Mouse (Mus musculus) liver, adult 2 months (tissue): ENCODE results near the gene Abcf3.

ENCODE experiments used
- CTCF ChIP-seq: fragments of 200-500 bp; IDR thresholded peaks from 2 replicates; pipeline ENCODE4 v1.5.1; 2011; ENCODE audit warnings: low read depth, low read length, control low read depth
- POLR2A ChIP-seq: fragments of 200-500 bp; IDR thresholded peaks from 2 replicates; pipeline ENCODE4 v1.6.1; 2011; ENCODE audit warnings: low read length, control low read depth; ENCODE audit not compliant: insufficient read depth; ENCODE audit errors: extremely low read depth

- TF ChIP-seq CTCF (peak; percentile 35; the same call in 1 of the 2 replicates), POLR2A (peak; percentile 77)
Measured at GRCm38 (mm10) chr16:20516726-20517201, 31.6 kb upstream of the Abcf3 start, which contains the start of gene Dvl3.
